Mouse (Mus musculus) midbrain, postnatal 0 days (tissue): ENCODE data around the gene AC124502.3. TPM values are rescaled to one million over a fixed set of nuclear protein-coding genes. Genes with fewer than 3 reads are reported as not detected.

ENCODE experiments used
- ATAC-seq: fragments of 200-750 bp; cut with Nextera tagmentation; 2 replicates; pipeline ENCODE4 v1.8.0; 2017; ENCODE audit warnings: moderate number of reproducible peaks, mild to moderate bottlenecking, moderate TSS enrichment, moderate library complexity; ENCODE audit not compliant: low FRiP score
- DNase-seq: peaks from one replicate; pipeline ENCODE4 v3.0.0-alpha.2; 2015; ENCODE audit warnings: low spot score
- H3K27ac ChIP-seq: fragments of 300-500 bp; sonication (generic); 2 replicates; pipeline ENCODE4 v1.5.1; 2014; ENCODE audit warnings: low read depth, mild to moderate bottlenecking, low read length, mixed read lengths
- H3K27me3 ChIP-seq: fragments of 300-500 bp; sonication (generic); 2 replicates; pipeline ENCODE4 v1.6.1; 2014; ENCODE audit warnings: low read length, control low read depth, mixed read lengths; ENCODE audit not compliant: insufficient read depth
- H3K36me3 ChIP-seq: fragments of 300-500 bp; sonication (generic); 2 replicates; pipeline ENCODE4 v1.6.1; 2014; ENCODE audit warnings: low read length, control low read depth, mixed read lengths; ENCODE audit not compliant: insufficient read depth
- H3K4me1 ChIP-seq: fragments of 300-500 bp; sonication (generic); 2 replicates; pipeline ENCODE4 v1.6.1; 2014; ENCODE audit warnings: mild to moderate bottlenecking, control low read depth, antibody characterized with exemption, low read length, mixed read lengths; ENCODE audit not compliant: insufficient read depth
- H3K4me2 ChIP-seq: fragments of 300-500 bp; sonication (generic); 2 replicates; pipeline ENCODE4 v1.6.1; 2014; ENCODE audit warnings: low read depth, mild to moderate bottlenecking, low read length, mixed read lengths; ENCODE audit not compliant: poor library complexity, severe bottlenecking
- H3K4me3 ChIP-seq: fragments of 300-500 bp; sonication (generic); 2 replicates; pipeline ENCODE4 v1.5.1; 2014; ENCODE audit warnings: low read depth, mild to moderate bottlenecking, low read length, moderate library complexity
- H3K9ac ChIP-seq: fragments of 300-500 bp; sonication (generic); replicated peaks from 2 replicates; pipeline ENCODE4 v1.6.1; 2014; ENCODE audit warnings: mild to moderate bottlenecking, low read length, moderate library complexity, mixed read lengths; ENCODE audit not compliant: poor library complexity, severe bottlenecking
- H3K9me3 ChIP-seq: fragments of 300-500 bp; sonication (generic); 2 replicates; pipeline ENCODE4 v1.6.1; 2016; ENCODE audit warnings: low read length, control low read depth
- CTCF ChIP-seq: IDR thresholded peaks from 2 replicates; pipeline ENCODE4 v1.5.1; 2016; ENCODE audit warnings: antibody characterized with exemption, mild to moderate bottlenecking
- WGBS: fragments of 180-500 bp; shearing (Covaris S2); extraction: QIAGEN DNeasy Blood & Tissue Kit; methylation state at CpG from one replicate; pipeline ENCODE4 v1.1.7; 2014; 5-methylcytosine and 5-hydroxymethylcytosine counted together
- polyA plus RNA-seq: library from polyadenylated mRNA; unstranded; fragments of >200 nt; fragmentation: Nextera tagmentation; extraction: Ambion mirVana; gene quantifications from 2 replicates; pipeline ENCODE4 v1.2.1, GENCODE M21; 2015
- total RNA-seq: library from RNA; depleted of rRNA; stranded (reverse); fragments of >200 nt; gene quantifications from 2 replicates; pipeline ENCODE4 v1.2.3, GENCODE M21; 2014

The AC124502.3 gene
- total and polyA plus RNA-seq, 2 experiments from 2014 or later, result 3.7 to 12.5 TPM

GRCm38 (mm10) chr19:5018191-5018590 is 20.5 kb upstream of the AC124502.3 start:
- no peaks in the 10 kb centered on the region for H3K4me1 ChIP-seq
- H3K27ac ChIP-seq, result no peak overlapping the region
- TF ChIP-seq CTCF, result no peak
- no peaks in the 10 kb centered on the region; the same call in 1 of the 2 replicates for H3K27me3 ChIP-seq
- no peak overlapping the region for H3K9ac ChIP-seq
- no peaks in the 10 kb centered on the region for H3K36me3 ChIP-seq
- ATAC-seq (no peak), DNase-seq (no peak)
- H3K4me2 ChIP-seq, result no peak overlapping the region
- no peak overlapping the region for H3K4me3 ChIP-seq
- 80% methylated on average over 3 of the region's 3 CpGs for WGBS
- H3K9me3 ChIP-seq, result no peaks in the 10 kb centered on the region

- Histone ChIP-seq H3K4me3 (no peak overlapping the region), H3K27ac (no peak overlapping the region), H3K27me3 (no peaks in the 10 kb centered on the region; the same call in 1 of the 2 replicates), H3K9ac (no peak overlapping the region), H3K4me1 (no peaks in the 10 kb centered on the region), H3K4me2 (no peak overlapping the region), H3K36me3 (no peaks in the 10 kb centered on the region; the same call in 1 of the 2 replicates), H3K9me3 (no peaks in the 10 kb centered on the region)
- ATAC-seq, result no peak
- no peak for TF ChIP-seq CTCF
- DNase-seq, result peak; percentile 44
- 85% methylated on average over 2 of the region's 2 CpGs for WGBS
Observed at GRCm38 (mm10) chr19:5021416-5021815, 17.3 kb upstream of the AC124502.3 start.

- peak; percentile 93 for ATAC-seq
- peaks cover 12% of the 10 kb centered on the region for H3K36me3 ChIP-seq
- no peaks in the 10 kb centered on the region for H3K4me1 ChIP-seq
- H3K9me3 ChIP-seq, result no peaks in the 10 kb centered on the region
- peak within 1 kb of the TSS; percentile 90 for H3K27ac ChIP-seq
- H3K4me2 ChIP-seq, result peak within 1 kb of the TSS; percentile 76
- peak within 1 kb of the TSS; percentile 85 for H3K9ac ChIP-seq
- WGBS, result under 1% methylated on average over 61 of the region's 62 CpGs
- no peaks in the 10 kb centered on the region for H3K27me3 ChIP-seq
- peak; percentile 95 for DNase-seq
- TF ChIP-seq CTCF, result no peak
- peak within 1 kb of the TSS; percentile 72 for H3K4me3 ChIP-seq
Observed at GRCm38 (mm10) chr19:5023621-5024479, 14.8 kb upstream of the AC124502.3 start, which contains the start of gene Slc29a2. Slc29a2 (plus strand) TSS chr19:5023860.

- 90% methylated on average over 8 of the region's 8 CpGs for WGBS
- ATAC-seq, result no peak
- H3K36me3 ChIP-seq, result peaks cover 30% of the 10 kb centered on the region
- no peak overlapping the region for H3K4me2 ChIP-seq
- DNase-seq, result no peak
- no peaks in the 10 kb centered on the region for H3K9me3 ChIP-seq
- H3K27me3 ChIP-seq, result no peaks in the 10 kb centered on the region
- no peaks in the 10 kb centered on the region for H3K4me1 ChIP-seq
- no peak overlapping the region for H3K9ac ChIP-seq
- H3K4me3 ChIP-seq, result no peak overlapping the region
- no peak for TF ChIP-seq CTCF
- no peak overlapping the region for H3K27ac ChIP-seq
Observed at GRCm38 (mm10) chr19:5026111-5026510, 12.6 kb upstream of the AC124502.3 start.

GRCm38 (mm10) chr19:5032686-5033085 is 6.0 kb upstream of the AC124502.3 start:
- Histone ChIP-seq H3K9me3 (no peaks in the 10 kb centered on the region), H3K4me3 (no peak overlapping the region), H3K4me2 (no peak overlapping the region), H3K27me3 (no peaks in the 10 kb centered on the region), H3K4me1 (no peaks in the 10 kb centered on the region), H3K36me3 (peaks cover 29% of the 10 kb centered on the region), H3K27ac (no peak overlapping the region), H3K9ac (no peak overlapping the region)
- DNase-seq (no peak), ATAC-seq (no peak)
- TF ChIP-seq CTCF, result no peak
- 85% methylated on average over 3 of the region's 3 CpGs for WGBS

- DNase-seq (no peak), ATAC-seq (no peak)
- Histone ChIP-seq H3K36me3 (peaks cover 4% of the 10 kb centered on the region; the same call in 1 of the 2 replicates), H3K27me3 (no peaks in the 10 kb centered on the region), H3K4me2 (no peak overlapping the region), H3K9ac (no peak overlapping the region), H3K4me3 (no peak overlapping the region), H3K4me1 (peaks cover 11% of the 10 kb centered on the region), H3K27ac (no peak overlapping the region), H3K9me3 (no peaks in the 10 kb centered on the region)
- TF ChIP-seq CTCF, result no peak
- WGBS, result 75% methylated on average over 4 of the region's 4 CpGs
Observed at GRCm38 (mm10) chr19:5036577-5036976, 2.1 kb upstream of the AC124502.3 start.
